Mouse (Mus musculus) kidney, adult 2 months (tissue): Measurements from ENCODE around the gene Smdt1. TPM values are rescaled to one million over a fixed set of nuclear protein-coding genes. Genes with fewer than 3 reads are reported as not detected.

ENCODE experiments used
- DNase-seq: peaks from one replicate; pipeline ENCODE4 v3.0.0; 2021
- H3K27ac ChIP-seq: fragments of 200-500 bp; 2 replicates; pipeline ENCODE4 v1.5.1; 2012; ENCODE audit warnings: low read depth, low read length, control low read depth, inconsistent platforms; ENCODE audit not compliant: insufficient read depth
- H3K27me3 ChIP-seq: fragments of 200-500 bp; replicated peaks from 2 replicates; pipeline ENCODE4 v1.6.1; 2012; ENCODE audit warnings: mild to moderate bottlenecking, moderate library complexity, low read length, inconsistent platforms; ENCODE audit not compliant: control insufficient read depth, insufficient read depth
- H3K36me3 ChIP-seq: fragments of 200-500 bp; 2 replicates; pipeline ENCODE4 v1.6.1; 2012; ENCODE audit warnings: mild to moderate bottlenecking, moderate library complexity, low read length, inconsistent platforms; ENCODE audit not compliant: control insufficient read depth, insufficient read depth
- H3K4me1 ChIP-seq: fragments of 200-500 bp; 2 replicates; pipeline ENCODE4 v1.6.1; 2011; ENCODE audit warnings: low read length; ENCODE audit not compliant: control insufficient read depth, insufficient read depth
- H3K4me3 ChIP-seq: fragments of 200-500 bp; 2 replicates; pipeline ENCODE4 v1.5.1; 2011; ENCODE audit warnings: mild to moderate bottlenecking, low read depth, low read length, control low read depth; ENCODE audit not compliant: insufficient read depth
- CTCF ChIP-seq: fragments of 200-500 bp; conservative IDR thresholded peaks from 2 replicates; pipeline ENCODE4 v1.5.1; 2011; ENCODE audit warnings: low read depth, mild to moderate bottlenecking, control low read depth, low read length, moderate library complexity, mixed read lengths; ENCODE audit not compliant: insufficient read depth, insufficient read length
- POLR2A ChIP-seq: fragments of 200-500 bp; IDR thresholded peaks from one replicate; pipeline ENCODE4 v1.6.1; 2011; ENCODE audit warnings: low read depth, low read length, control low read depth
- WGBS: fragments of 180-500 bp; shearing (Covaris S2); methylation state at CpG from one replicate; pipeline ENCODE4 v1.1.7; 2018; 5-methylcytosine and 5-hydroxymethylcytosine counted together
- polyA plus RNA-seq: library from polyadenylated mRNA; depleted of rRNA; stranded (reverse); fragments of >200 nt; gene quantifications from 2 replicates; pipeline ENCODE4 v1.2.3, GENCODE M21; 2012

The Smdt1 gene
- polyA plus RNA-seq, 1 experiment: 376 TPM

DNA sequence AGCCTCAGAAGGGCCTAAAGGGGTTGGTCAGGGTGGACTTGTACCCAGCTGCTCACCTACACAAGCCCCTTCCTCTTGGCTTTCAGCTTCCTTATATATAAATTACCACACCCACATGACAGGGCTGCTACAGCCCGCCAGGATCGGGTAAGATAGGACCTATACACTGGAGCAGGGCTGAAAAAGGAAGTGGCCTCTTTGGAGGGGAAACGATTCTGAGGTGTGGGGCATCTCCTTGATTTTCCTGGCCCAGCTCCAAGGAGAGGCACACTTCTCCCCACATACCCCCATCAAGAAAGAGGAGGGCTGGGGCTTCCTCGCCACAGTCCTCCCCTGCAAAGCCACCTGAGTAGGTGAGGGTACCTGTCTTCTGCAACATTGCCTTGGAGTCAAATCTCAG lies 884 bp upstream of the Smdt1 start:
- Histone ChIP-seq H3K4me3 (peak overlapping the region; percentile 73), H3K36me3 (no peaks in the 10 kb centered on the region), H3K27ac (no peak overlapping the region), H3K4me1 (0 out of 2 replicates have a peak, but pooled peaks cover 6% of the 10 kb centered on the region), H3K27me3 (no peaks in the 10 kb centered on the region)
- 10% methylated on average over 4 of the region's 4 CpGs for WGBS
- TF ChIP-seq CTCF: no peak
- no peak for TF ChIP-seq POLR2A
- no peak for DNase-seq

DNA sequence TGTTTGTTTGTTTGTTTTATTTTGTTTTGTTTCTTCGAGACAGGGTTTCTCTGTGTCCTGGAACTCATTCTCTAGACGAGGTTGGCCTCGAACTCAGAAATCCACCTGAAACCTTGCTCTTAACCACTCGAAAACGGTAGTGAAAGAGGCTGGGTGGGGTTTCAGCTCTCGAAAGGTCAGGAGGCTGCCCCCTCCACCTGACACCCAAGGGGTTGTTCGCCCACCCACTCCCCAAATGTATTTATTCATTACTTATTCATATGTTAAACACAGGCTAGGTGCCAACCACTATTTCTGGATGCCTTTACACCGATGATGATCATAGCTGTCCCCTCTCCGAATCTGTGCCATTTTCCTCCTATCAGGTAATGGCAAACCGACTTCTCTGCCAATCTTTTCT lies 391 bp downstream of the Smdt1 start:
- Histone ChIP-seq H3K27me3 (no peaks in the 10 kb centered on the region), H3K4me1 (peaks cover 13% of the 10 kb centered on the region; the same call in 1 of the 2 replicates), H3K4me3 (peak overlapping the region; percentile 73), H3K27ac (no peak overlapping the region), H3K36me3 (no peaks in the 10 kb centered on the region)
- no peak for DNase-seq
- 56% methylated on average over 10 of the region's 10 CpGs for WGBS
- no peak for TF ChIP-seq POLR2A
- no peak for TF ChIP-seq CTCF

DNA sequence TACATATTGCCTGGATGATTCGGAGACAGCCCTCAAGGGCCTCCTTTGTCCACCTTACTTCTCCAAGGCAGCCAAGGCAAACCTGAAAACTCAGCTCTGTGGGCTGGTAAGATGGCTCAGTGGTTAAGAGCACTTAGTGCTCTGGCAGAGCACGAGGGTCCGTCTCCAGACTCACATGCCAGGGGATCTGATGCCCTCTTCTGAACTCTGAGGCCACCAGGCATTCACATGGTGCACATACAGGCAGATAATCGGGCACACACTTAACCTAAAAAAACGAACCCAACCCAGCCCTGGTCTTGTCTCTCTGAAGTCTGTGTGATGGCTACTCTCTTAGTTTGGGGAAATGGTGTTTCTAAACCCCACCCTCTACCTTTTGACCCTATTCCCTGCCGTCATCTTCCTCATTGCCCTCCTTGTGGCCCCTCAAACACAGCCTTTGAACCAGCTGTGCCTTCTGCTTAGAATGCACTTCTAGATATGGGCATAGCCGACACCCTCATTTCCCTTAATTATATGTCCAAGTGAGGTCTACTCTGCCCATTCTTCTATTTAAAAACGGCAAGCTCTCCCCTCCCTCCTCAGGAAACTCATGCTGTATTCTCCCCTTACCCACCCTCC lies 985 bp downstream of the Smdt1 start:
- WGBS: 75% methylated on average over 8 of the region's 8 CpGs
- H3K27ac ChIP-seq: no peak overlapping the region
- peaks cover 16% of the 10 kb centered on the region; the same call in 1 of the 2 replicates for H3K4me1 ChIP-seq
- no peaks in the 10 kb centered on the region for H3K36me3 ChIP-seq
- no peak overlapping the region for H3K4me3 ChIP-seq
- TF ChIP-seq POLR2A (no peak), CTCF (no peak)
- no peak for DNase-seq
- no peaks in the 10 kb centered on the region for H3K27me3 ChIP-seq

DNA sequence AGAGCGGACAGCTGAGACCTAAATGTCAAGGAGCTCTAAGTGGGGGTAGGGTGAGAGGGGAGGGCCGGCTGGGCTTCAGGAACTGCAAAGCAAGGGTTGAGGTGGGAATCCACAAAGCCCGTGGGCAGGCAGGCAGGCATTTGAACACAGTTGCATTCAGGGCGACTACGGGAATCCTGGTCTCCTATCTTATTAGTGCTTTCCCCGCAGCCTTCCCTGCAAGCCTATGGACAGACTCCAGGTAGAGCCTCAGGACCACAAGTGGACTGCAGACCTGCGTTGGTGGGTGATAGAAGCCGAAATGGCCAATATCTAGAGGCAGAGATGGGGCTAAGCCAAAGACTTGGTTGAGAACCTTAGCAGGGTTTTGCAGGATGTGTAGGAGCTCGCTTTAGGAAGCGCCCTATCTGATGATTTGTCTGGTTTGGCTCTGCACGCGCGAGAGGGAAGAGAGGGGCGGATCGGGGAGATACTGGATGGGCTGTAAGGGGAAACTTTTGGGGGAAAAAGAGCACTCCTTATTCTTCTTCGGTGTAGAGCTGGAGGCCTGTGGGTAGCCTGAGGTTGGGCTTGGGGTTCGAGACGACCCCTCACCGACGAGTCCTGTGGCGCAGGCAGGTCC lies 1.8 kb downstream of the Smdt1 start:
- H3K27me3 ChIP-seq: no peaks in the 10 kb centered on the region
- no peaks in the 10 kb centered on the region for H3K36me3 ChIP-seq
- H3K4me1 ChIP-seq: peaks cover 16% of the 10 kb centered on the region; the same call in 1 of the 2 replicates
- DNase-seq: no peak
- WGBS: 58% methylated on average over 21 of the region's 21 CpGs
- TF ChIP-seq POLR2A (no peak), CTCF (no peak)
- peak overlapping the region; percentile 15; the same call in 1 of the 2 replicates for H3K4me3 ChIP-seq
- H3K27ac ChIP-seq: no peak overlapping the region

DNA sequence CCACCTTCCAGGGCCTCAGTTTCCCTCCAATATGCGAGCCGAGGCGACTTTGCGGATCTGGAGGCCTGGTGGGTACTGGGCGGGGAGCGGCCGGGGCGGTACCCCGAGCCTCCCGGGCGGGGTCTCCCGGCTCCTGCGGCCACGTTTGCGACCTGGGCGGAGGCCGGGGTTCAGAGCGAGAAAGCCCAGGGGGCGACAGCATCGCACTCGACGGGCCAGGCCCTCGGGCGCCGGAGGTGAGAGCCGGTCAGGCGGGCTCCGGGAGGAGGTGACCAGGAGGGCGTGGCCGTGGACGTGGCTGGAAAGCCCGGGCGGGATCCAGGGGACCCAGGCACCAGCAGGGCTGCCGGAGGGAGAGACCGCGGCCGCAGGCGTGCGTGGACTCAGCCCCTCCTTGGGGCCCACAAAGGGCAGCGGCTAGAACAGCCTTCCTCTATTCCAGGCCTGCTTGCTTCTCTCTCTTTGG lies 2.3 kb downstream of the Smdt1 start:
- 9% methylated on average over 39 of the region's 40 CpGs for WGBS
- Histone ChIP-seq H3K4me1 (peaks cover 16% of the 10 kb centered on the region; the same call in 1 of the 2 replicates), H3K27ac (no peak overlapping the region), H3K4me3 (peak overlapping the region; percentile 15; the same call in 1 of the 2 replicates), H3K36me3 (no peaks in the 10 kb centered on the region), H3K27me3 (no peaks in the 10 kb centered on the region)
- TF ChIP-seq CTCF (no peak), POLR2A (no peak)
- peak; percentile 40 for DNase-seq

DNA sequence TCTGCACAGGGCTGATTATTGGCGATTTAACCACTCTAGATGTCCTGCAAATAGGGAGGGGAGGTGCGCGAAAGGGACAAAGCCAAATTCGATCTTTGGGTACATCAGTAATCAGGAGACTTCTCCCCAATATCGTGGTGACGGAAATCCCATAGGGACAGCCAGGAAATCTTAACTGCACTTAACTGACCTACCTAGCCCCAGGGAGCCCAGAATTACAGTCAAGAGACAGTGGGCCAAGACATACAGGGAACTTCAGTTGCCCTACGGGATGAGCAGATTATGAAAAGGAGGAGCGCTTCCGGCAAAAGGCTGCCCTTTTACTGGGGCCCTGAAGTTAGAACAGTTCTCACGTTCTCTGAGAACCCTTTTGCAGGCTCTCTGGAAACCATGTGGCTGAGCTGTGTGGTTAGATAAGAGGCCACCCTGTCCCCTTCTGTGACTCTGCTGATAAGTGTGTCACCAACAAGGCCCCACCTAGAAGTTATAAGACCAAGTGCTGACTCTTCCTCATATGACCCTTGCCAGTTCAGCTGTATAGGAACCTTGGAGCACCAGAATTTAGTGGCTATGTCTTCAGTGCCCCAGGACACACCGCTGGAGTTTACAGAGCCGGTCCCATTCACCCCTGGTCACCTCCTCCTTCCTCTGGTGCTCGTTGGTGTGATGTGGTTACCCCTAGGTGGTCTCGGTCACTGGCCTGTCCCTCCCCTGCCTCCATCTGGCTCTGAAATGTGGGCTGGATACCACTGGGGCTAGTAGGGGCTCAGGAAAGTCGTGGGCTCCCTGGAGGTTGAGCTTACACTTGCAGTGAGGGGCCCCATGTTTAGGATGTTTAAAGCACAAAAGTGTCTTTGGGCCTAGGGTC lies 3.1 kb downstream of the Smdt1 start:
- H3K4me3 ChIP-seq: no peak overlapping the region
- TF ChIP-seq CTCF (no peak), POLR2A (no peak)
- H3K27ac ChIP-seq: no peak overlapping the region
- WGBS: 77% methylated on average over 15 of the region's 15 CpGs
- no peak for DNase-seq
- H3K36me3 ChIP-seq: no peaks in the 10 kb centered on the region
- H3K27me3 ChIP-seq: no peaks in the 10 kb centered on the region
- peaks cover 16% of the 10 kb centered on the region; the same call in 1 of the 2 replicates for H3K4me1 ChIP-seq
